Comparison of ENCODE assay signal across 10 mouse cellular contexts in genomic region chr2:37359908-37360307, GRCm38 (mm10). TPM values are rescaled to one million over a fixed set of nuclear protein-coding genes. Genes with fewer than 3 reads are reported as not detected.
DNase-seq lines count a peak whose midpoint lies in the region; ATAC-seq lines count a peak whose summit lies in the region.
"Had no signal": no experiment of that assay in that cellular context is flagged by ENCODE, and none has a peak within 500 bp of the region (broad histone marks: within the 10 kb centered on the region; RNA-seq: fewer than 3 reads in every experiment).

No protein-coding gene starts in this region.

- H3K4me1 ChIP-seq in megakaryocyte, embryonic 14.5 days, result peaks cover 34% of the 10 kb centered on the region
- H3K4me1 ChIP-seq in hindbrain, embryonic 13.5 days (replicated peaks), result peaks cover 15% of the 10 kb centered on the region
- H3K4me1 ChIP-seq in stomach, embryonic 14.5 days (ENCODE audit: control insufficient read depth, insufficient read depth, low read length), result no peaks in the 10 kb centered on the region

- ATAC-seq in megakaryocyte, adult 5-6 weeks (ENCODE audit: poor library complexity, severe bottlenecking), result no peak
- no peak for ATAC-seq in hindbrain, embryonic 13.5 days (ENCODE audit: low FRiP score)
- ATAC-seq in stomach, embryonic 14.5 days (ENCODE audit: insufficient number of reproducible peaks, insufficient read depth, low FRiP score, low read depth), result no peak

- no peak overlapping the region for H3K27ac ChIP-seq in hindbrain, embryonic 13.5 days
- H3K27ac ChIP-seq in stomach, embryonic 14.5 days (ENCODE audit: low read length), result no peak overlapping the region

- H3K4me3 ChIP-seq in megakaryocyte, embryonic 14.5 days (replicated peaks), result peak overlapping the region; percentile 98
- H3K4me3 ChIP-seq in hindbrain, embryonic 13.5 days, result no peak overlapping the region
- H3K4me3 ChIP-seq in stomach, embryonic 14.5 days (ENCODE audit: low read depth, low read length), result no peak overlapping the region; the same call in 1 of the 2 replicates

- no peaks in the 10 kb centered on the region for H3K27me3 ChIP-seq in megakaryocyte, embryonic 14.5 days (replicated peaks)
- no peaks in the 10 kb centered on the region for H3K27me3 ChIP-seq in hindbrain, embryonic 13.5 days
- H3K27me3 ChIP-seq in stomach, embryonic 14.5 days (ENCODE audit: control insufficient read depth, insufficient read depth, low read length), result no peaks in the 10 kb centered on the region

- peaks cover 3% of the 10 kb centered on the region for H3K9me3 ChIP-seq in megakaryocyte, embryonic 14.5 days
- H3K9me3 ChIP-seq in hindbrain, embryonic 13.5 days, result no peaks in the 10 kb centered on the region
- no peaks in the 10 kb centered on the region for H3K9me3 ChIP-seq in stomach, embryonic 14.5 days (ENCODE audit: control insufficient read depth, low read depth, low read length)

- 95% methylated on average over 2 of the region's 2 CpGs for WGBS in hindbrain, embryonic 13.5 days
- 82% methylated on average over 2 of the region's 2 CpGs for WGBS in stomach, embryonic 14.5 days

- DNase-seq in gastrocnemius, postnatal 14 days, result peak; percentile 8
- no peak for DNase-seq in gastrocnemius, postnatal 25 days
- DNase-seq in right cerebral cortex, postnatal 10 days (ENCODE audit: low spot score in 2 of 2), result no peak
- no peak for DNase-seq in Muller cell, postnatal 12 days (ENCODE audit: inconsistent ontology term)
- DNase-seq: kidney, adult 11 months had no signal

- H3K36me3 ChIP-seq in megakaryocyte, embryonic 14.5 days (replicated peaks; ENCODE audit: low read length), result peaks cover 27% of the 10 kb centered on the region
- H3K36me3 ChIP-seq in hindbrain, embryonic 13.5 days, result peaks cover 20% of the 10 kb centered on the region
- peaks cover 18% of the 10 kb centered on the region for H3K36me3 ChIP-seq in stomach, embryonic 14.5 days (ENCODE audit: control insufficient read depth, insufficient read depth, low read length)

- H3K9ac ChIP-seq in hindbrain, embryonic 13.5 days, result no peak overlapping the region
- no peak overlapping the region for H3K9ac ChIP-seq in stomach, embryonic 14.5 days (replicated peaks; ENCODE audit: low read depth, low read length)

- H3K4me2 ChIP-seq in hindbrain, embryonic 13.5 days, result peak overlapping the region; percentile 77; the same call in 1 of the 2 replicates
- peak overlapping the region; percentile 33; the same call in 1 of the 2 replicates for H3K4me2 ChIP-seq in stomach, embryonic 14.5 days (replicated peaks; ENCODE audit: low read depth, low read length)

- intact Hi-C loops in gastrocnemius, postnatal 14 days (cut with DNase I; ENCODE audit: low total_unique reads), result no loop called here

RNA-seq across cellular contexts. Expression of gene Pdcl, which starts 0.8 kb away (rescaled TPM):
- total RNA-seq in gastrocnemius, postnatal 14 days (2021), result 10 to 100 TPM; 16.6 to 20.9 TPM
- 10 to 100 TPM; 11.3 to 12.7 TPM for total RNA-seq in gastrocnemius, postnatal 25 days (2021)
- polyA plus RNA-seq in megakaryocyte, embryonic 14.5 days (2012; ENCODE audit: insufficient read depth, low replicate concordance), result 12.0 TPM in 1 of 2 replicates, not detected in the other
- 17.6 and 23.0 TPM in 2 replicates for total RNA-seq in megakaryocyte, adult 5-6 weeks (2015)
- 75.0 and 84.4 TPM in 2 replicates for total RNA-seq in megakaryocyte, adult 5-6 weeks (2017)
- polyA plus RNA-seq in hindbrain, embryonic 13.5 days (2015; fragmentation: Nextera tagmentation; extraction: Ambion mirVana), result 74.4 and 77.7 TPM in 2 replicates
- 42.6 and 48.1 TPM in 2 replicates for polyA plus RNA-seq in stomach, embryonic 14.5 days (2014; fragmentation: Nextera tagmentation; extraction: Ambion mirVana)

RNA-seq across cellular contexts. Expression of gene Olfr368, which starts 33.6 kb away (rescaled TPM):
- total RNA-seq in gastrocnemius, postnatal 14 days (2021), result not detected
- not detected for total RNA-seq in gastrocnemius, postnatal 25 days (2021)
- not detected in 2 replicates for polyA plus RNA-seq in megakaryocyte, embryonic 14.5 days (2012; ENCODE audit: insufficient read depth, low replicate concordance)
- not detected in 2 replicates for total RNA-seq in megakaryocyte, adult 5-6 weeks (2015)
- total RNA-seq in megakaryocyte, adult 5-6 weeks (2017), result not detected in 2 replicates
- polyA plus RNA-seq in hindbrain, embryonic 13.5 days (2015; fragmentation: Nextera tagmentation; extraction: Ambion mirVana), result not detected in 2 replicates
- not detected in 2 replicates for polyA plus RNA-seq in stomach, embryonic 14.5 days (2014; fragmentation: Nextera tagmentation; extraction: Ambion mirVana)
- polyA plus RNA-seq: cortical plate, adult 2 months had no signal
